Mouse (Mus musculus): ENCODE data around the gene Dlg1.

The Dlg1 gene

GRCm38 (mm10) chr16:31663379-31664286 lies at the start of gene Dlg1:
Dlg1 (plus strand) TSS chr16:31663443.
- DNase-seq: peak; percentile 74 to 75

- DNase-seq: no peak
Observed at GRCm38 (mm10) chr16:31616382-31616781, 46.9 kb upstream of the Dlg1 start.

- no peak for DNase-seq
Observed at GRCm38 (mm10) chr16:31617128-31617527, 46.1 kb upstream of the Dlg1 start.

- DNase-seq: peak; percentile 81 to 83
Observed at GRCm38 (mm10) chr16:31617823-31618371, 45.3 kb upstream of the Dlg1 start.

GRCm38 (mm10) chr16:31618671-31619070 lies 44.6 kb upstream of the Dlg1 start:
- peak; percentile 80 to 83 for DNase-seq

- DNase-seq: peak in 1 of 2 experiments; percentile 52
Observed at GRCm38 (mm10) chr16:31619675-31620335, 43.4 kb upstream of the Dlg1 start.

- DNase-seq: no peak
Observed at GRCm38 (mm10) chr16:31622356-31622755, 40.9 kb upstream of the Dlg1 start.

- DNase-seq: no peak
Observed at GRCm38 (mm10) chr16:31623136-31623535, 40.1 kb upstream of the Dlg1 start.

GRCm38 (mm10) chr16:31624749-31625148 lies 38.5 kb upstream of the Dlg1 start:
- no peak for DNase-seq

- no peak for DNase-seq
Observed at GRCm38 (mm10) chr16:31626331-31626730, 36.9 kb upstream of the Dlg1 start.

- DNase-seq: no peak
Observed at GRCm38 (mm10) chr16:31630381-31630780, 32.9 kb upstream of the Dlg1 start.

- no peak for DNase-seq
Observed at GRCm38 (mm10) chr16:31631046-31631445, 32.2 kb upstream of the Dlg1 start.

GRCm38 (mm10) chr16:31634371-31634770 lies 28.9 kb upstream of the Dlg1 start:
- no peak for DNase-seq

- DNase-seq: no peak
Observed at GRCm38 (mm10) chr16:31638393-31638792, 24.9 kb upstream of the Dlg1 start.

GRCm38 (mm10) chr16:31639946-31640345 lies 23.3 kb upstream of the Dlg1 start:
- no peak for DNase-seq

- DNase-seq: no peak
Observed at GRCm38 (mm10) chr16:31641776-31642175, 21.5 kb upstream of the Dlg1 start.

- DNase-seq: no peak
Observed at GRCm38 (mm10) chr16:31647221-31647620, 16.0 kb upstream of the Dlg1 start.

GRCm38 (mm10) chr16:31650788-31651187 lies 12.5 kb upstream of the Dlg1 start:
- no peak for DNase-seq

GRCm38 (mm10) chr16:31651541-31651940 lies 11.7 kb upstream of the Dlg1 start:
- DNase-seq: peak; percentile 62 to 63

- DNase-seq: no peak
Observed at GRCm38 (mm10) chr16:31652115-31652843, 11.0 kb upstream of the Dlg1 start.

GRCm38 (mm10) chr16:31653616-31654015 lies 9.6 kb upstream of the Dlg1 start:
- no peak for DNase-seq

GRCm38 (mm10) chr16:31654021-31654420 lies 9.2 kb upstream of the Dlg1 start:
- no peak for DNase-seq

- DNase-seq: no peak
Observed at GRCm38 (mm10) chr16:31655531-31655930, 7.7 kb upstream of the Dlg1 start.
